Mouse (Mus musculus) CD4-positive, CD25-positive, alpha-beta regulatory T cell, adult 4 months (primary cell): ENCODE measurements at regions not wholly inside any gene's neighbourhood (a gene's known extent, or its start where the extent isn't known, plus 50 kb on each side); places are given as distances from the start of the nearest gene placed in this dataset.

Experiments used
- ATAC-seq: one replicate; pipeline ENCODE4 v1.8.0; 2017

GRCm38 (mm10) chr4:64622771-64623170 lies 501.2 kb upstream of the Pappa start:
- no peak for ATAC-seq

- ATAC-seq = no peak
These were observed 491.8 kb upstream of the Pappa start for GRCm38 (mm10) chr4:64632189-64632588.

- no peak for ATAC-seq
These were observed 488.6 kb upstream of the Pappa start for GRCm38 (mm10) chr4:64635256-64635962.

GRCm38 (mm10) chr4:64640056-64640455 lies 483.9 kb upstream of the Pappa start:
- ATAC-seq = no peak

GRCm38 (mm10) chr4:64640976-64641375 lies 483.0 kb upstream of the Pappa start:
- no peak for ATAC-seq

- no peak for ATAC-seq
These were observed 478.8 kb upstream of the Pappa start for GRCm38 (mm10) chr4:64645141-64645540.

- ATAC-seq = no peak
These were observed 469.8 kb upstream of the Pappa start for GRCm38 (mm10) chr4:64654157-64654556.

GRCm38 (mm10) chr4:64655534-64655933 lies 468.4 kb upstream of the Pappa start:
- no peak for ATAC-seq

- ATAC-seq = no peak
These were observed 460.3 kb upstream of the Pappa start for GRCm38 (mm10) chr4:64663722-64664121.

- no peak for ATAC-seq
These were observed 456.0 kb upstream of the Pappa start for GRCm38 (mm10) chr4:64667998-64668397.

- no peak for ATAC-seq
These were observed 454.3 kb upstream of the Pappa start for GRCm38 (mm10) chr4:64669722-64670121.

- ATAC-seq = no peak
These were observed 447.5 kb upstream of the Pappa start for GRCm38 (mm10) chr4:64676438-64676837.

- ATAC-seq = no peak
These were observed 447.1 kb upstream of the Pappa start for GRCm38 (mm10) chr4:64676881-64677280.

- ATAC-seq = no peak
These were observed 439.3 kb upstream of the Pappa start for GRCm38 (mm10) chr4:64684654-64685053.

GRCm38 (mm10) chr4:64696134-64696533 lies 427.8 kb upstream of the Pappa start:
- no peak for ATAC-seq

- no peak for ATAC-seq
These were observed 400.7 kb upstream of the Pappa start for GRCm38 (mm10) chr4:64723296-64723695.

- ATAC-seq = no peak
These were observed 399.1 kb upstream of the Pappa start for GRCm38 (mm10) chr4:64724851-64725250.

- no peak for ATAC-seq
These were observed 368.0 kb upstream of the Pappa start for GRCm38 (mm10) chr4:64755986-64756385.

GRCm38 (mm10) chr4:64768610-64769009 lies 355.4 kb upstream of the Pappa start:
- ATAC-seq = no peak

GRCm38 (mm10) chr4:64803886-64804285 lies 320.1 kb upstream of the Pappa start:
- ATAC-seq = no peak

GRCm38 (mm10) chr4:64804996-64805395 lies 319.0 kb upstream of the Pappa start:
- no peak for ATAC-seq

- ATAC-seq = no peak
These were observed 316.8 kb upstream of the Pappa start for GRCm38 (mm10) chr4:64807148-64807547.

GRCm38 (mm10) chr4:64811974-64812373 lies 312.0 kb upstream of the Pappa start:
- no peak for ATAC-seq

- no peak for ATAC-seq
These were observed 311.2 kb upstream of the Pappa start for GRCm38 (mm10) chr4:64812812-64813211.

GRCm38 (mm10) chr4:64832882-64833281 lies 291.1 kb upstream of the Pappa start:
- no peak for ATAC-seq
